Mouse (Mus musculus): ENCODE results near the gene Clstn1. TPM values are rescaled to one million over a fixed set of nuclear protein-coding genes. Genes with fewer than 3 reads are reported as not detected.

Gene Clstn1
- polyA plus RNA-seq, 1 experiment: 17.2 TPM

DNA sequence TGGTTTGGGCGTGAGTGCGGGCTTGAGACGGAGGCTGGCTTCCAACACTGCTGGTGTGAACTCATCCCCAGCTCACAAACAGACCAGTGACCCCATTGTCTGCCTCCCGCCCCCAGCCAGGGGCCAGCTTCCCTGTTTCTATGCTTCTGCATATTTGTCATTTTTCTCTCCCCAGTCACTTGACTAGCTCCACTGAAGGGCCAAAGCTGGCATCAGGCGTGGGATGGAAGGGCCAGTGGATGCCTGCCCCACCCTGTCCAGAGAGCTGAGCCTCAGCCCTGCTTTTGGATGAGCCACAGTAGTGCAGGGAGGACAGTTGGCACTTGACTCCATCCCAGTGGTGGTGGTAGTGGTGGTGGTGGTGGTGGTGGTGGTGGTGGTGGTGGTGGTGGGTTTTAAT lies 28.4 kb upstream of the Clstn1 start:
- no peaks in the 10 kb centered on the region for H3K36me3 ChIP-seq (ENCODE audit: control insufficient read depth, insufficient read depth, low read length)
- TF ChIP-seq POLR2A (IDR thresholded peaks at IDR 0.05; ENCODE audit: low read depth, low read length) (no peak), CTCF (IDR thresholded peaks at IDR 0.05; ENCODE audit: extremely low read depth, insufficient read depth, insufficient read length, insufficient replicate concordance) (no peak)
- 86% methylated on average over 5 of the region's 5 CpGs for WGBS
- H3K4me3 ChIP-seq (ENCODE audit: extremely low read depth, insufficient read depth, insufficient read length): no peak overlapping the region
- no peaks in the 10 kb centered on the region; the same call in 1 of the 2 replicates for H3K4me1 ChIP-seq (ENCODE audit: control insufficient read depth, insufficient read depth, insufficient read length)
- H3K27me3 ChIP-seq (ENCODE audit: control insufficient read depth, insufficient read depth, low read length): no peaks in the 10 kb centered on the region
- no peak for DNase-seq (ENCODE audit: low read depth in 1 of 2, low spot score in 2 of 2)
- no peak overlapping the region for H3K27ac ChIP-seq (ENCODE audit: insufficient read depth, low read length)

- H3K27me3 ChIP-seq (ENCODE audit: control insufficient read depth, insufficient read depth, low read length): no peaks in the 10 kb centered on the region
- H3K27ac ChIP-seq (ENCODE audit: insufficient read depth, low read length): no peak overlapping the region
- no peak for DNase-seq (ENCODE audit: low read depth in 1 of 2, low spot score in 2 of 2)
- H3K36me3 ChIP-seq (ENCODE audit: control insufficient read depth, insufficient read depth, low read length): no peaks in the 10 kb centered on the region
- H3K4me1 ChIP-seq (ENCODE audit: control insufficient read depth, insufficient read depth, insufficient read length): no peaks in the 10 kb centered on the region; the same call in 1 of the 2 replicates
- no peak overlapping the region for H3K4me3 ChIP-seq (ENCODE audit: extremely low read depth, insufficient read depth, insufficient read length)
- TF ChIP-seq CTCF (IDR thresholded peaks at IDR 0.05; ENCODE audit: extremely low read depth, insufficient read depth, insufficient read length, insufficient replicate concordance) (no peak), POLR2A (IDR thresholded peaks at IDR 0.05; ENCODE audit: low read depth, low read length) (no peak)
- 71% methylated on average over 3 of the region's 3 CpGs for WGBS
These were observed 27.9 kb upstream of the Clstn1 start for GRCm38 (mm10) chr4:149558389-149558788.

- H3K36me3 ChIP-seq (ENCODE audit: control insufficient read depth, insufficient read depth, low read length): no peaks in the 10 kb centered on the region
- no peak overlapping the region for H3K27ac ChIP-seq (ENCODE audit: insufficient read depth, low read length)
- WGBS: 87% methylated on average over 4 of the region's 4 CpGs
- H3K4me1 ChIP-seq (ENCODE audit: control insufficient read depth, insufficient read depth, insufficient read length): no peaks in the 10 kb centered on the region; the same call in 1 of the 2 replicates
- H3K4me3 ChIP-seq (ENCODE audit: extremely low read depth, insufficient read depth, insufficient read length): no peak overlapping the region
- H3K27me3 ChIP-seq (ENCODE audit: control insufficient read depth, insufficient read depth, low read length): no peaks in the 10 kb centered on the region; the same call in 1 of the 2 replicates
- no peak for DNase-seq (ENCODE audit: low read depth in 1 of 2, low spot score in 2 of 2)
- no peak for TF ChIP-seq CTCF (IDR thresholded peaks at IDR 0.05; ENCODE audit: extremely low read depth, insufficient read depth, insufficient read length, insufficient replicate concordance)
These were observed 24.9 kb upstream of the Clstn1 start for GRCm38 (mm10) chr4:149561392-149561791.

DNA sequence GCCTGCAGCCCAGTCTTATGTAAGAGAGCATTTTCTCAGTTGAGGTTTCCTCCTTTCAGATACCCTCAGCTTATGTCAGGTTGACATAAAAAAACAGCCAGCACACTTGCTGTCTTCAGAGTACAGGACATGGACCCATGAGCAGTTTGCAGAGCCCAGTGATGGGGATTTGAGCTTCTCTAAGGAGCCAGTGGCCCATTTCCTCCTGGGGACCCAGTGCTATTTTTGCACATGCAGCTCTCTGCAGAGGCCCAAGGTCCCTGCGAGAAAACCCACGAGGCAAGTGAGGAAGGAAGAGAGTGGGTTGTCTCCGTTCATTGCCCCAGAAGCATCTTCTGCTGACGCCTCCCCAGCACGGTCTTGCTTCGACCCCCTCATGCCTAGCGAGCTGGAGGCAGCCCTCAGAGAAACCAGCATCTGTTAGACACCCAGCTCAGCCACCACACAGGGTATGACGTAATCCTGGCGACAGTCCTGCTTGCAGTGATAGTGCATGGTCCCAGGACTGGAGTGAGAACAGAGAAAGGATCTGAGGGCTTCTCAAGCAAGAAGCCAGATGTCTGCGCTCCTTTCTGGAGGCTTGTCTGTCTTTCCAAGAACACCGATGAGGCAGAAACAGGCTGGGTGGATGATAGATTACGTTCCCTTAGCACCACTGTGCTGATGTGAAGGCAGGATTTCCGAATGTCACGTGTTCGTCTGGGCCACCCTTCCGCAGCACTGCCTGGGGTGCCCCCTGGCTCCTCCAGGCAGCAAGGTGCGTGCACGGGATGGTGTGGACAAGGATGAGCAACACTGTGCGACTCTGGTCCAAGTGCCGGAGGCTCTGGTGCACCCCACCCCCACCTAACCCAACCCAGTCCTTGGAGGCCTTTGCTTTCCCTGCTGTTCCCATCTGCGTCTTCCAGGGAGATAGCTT lies 24.0 kb upstream of the Clstn1 start:
- Histone ChIP-seq H3K27ac (ENCODE audit: insufficient read depth, low read length) (no peak overlapping the region), H3K4me1 (ENCODE audit: control insufficient read depth, insufficient read depth, insufficient read length) (no peaks in the 10 kb centered on the region; the same call in 1 of the 2 replicates), H3K4me3 (ENCODE audit: extremely low read depth, insufficient read depth, insufficient read length) (peak overlapping the region; percentile 23; the same call in 1 of the 2 replicates), H3K36me3 (ENCODE audit: control insufficient read depth, insufficient read depth, low read length) (no peaks in the 10 kb centered on the region), H3K27me3 (ENCODE audit: control insufficient read depth, insufficient read depth, low read length) (no peaks in the 10 kb centered on the region; the same call in 1 of the 2 replicates)
- TF ChIP-seq CTCF (IDR thresholded peaks at IDR 0.05; ENCODE audit: extremely low read depth, insufficient read depth, insufficient read length, insufficient replicate concordance) (no peak), POLR2A (IDR thresholded peaks at IDR 0.05; ENCODE audit: low read depth, low read length) (no peak)
- DNase-seq (ENCODE audit: low read depth in 1 of 2, low spot score in 2 of 2): no peak
- WGBS: 26% methylated on average over 21 of the region's 21 CpGs

GRCm38 (mm10) chr4:149562905-149563347 lies 23.3 kb upstream of the Clstn1 start:
- H3K4me1 ChIP-seq (ENCODE audit: control insufficient read depth, insufficient read depth, insufficient read length): no peaks in the 10 kb centered on the region; the same call in 1 of the 2 replicates
- no peak overlapping the region for H3K27ac ChIP-seq (ENCODE audit: insufficient read depth, low read length)
- H3K36me3 ChIP-seq (ENCODE audit: control insufficient read depth, insufficient read depth, low read length): no peaks in the 10 kb centered on the region
- TF ChIP-seq POLR2A (IDR thresholded peaks at IDR 0.05; ENCODE audit: low read depth, low read length) (no peak), CTCF (IDR thresholded peaks at IDR 0.05; ENCODE audit: extremely low read depth, insufficient read depth, insufficient read length, insufficient replicate concordance) (no peak)
- WGBS: 45% methylated on average over 7 of the region's 7 CpGs
- H3K4me3 ChIP-seq (ENCODE audit: extremely low read depth, insufficient read depth, insufficient read length): no peak overlapping the region; the same call in 1 of the 2 replicates
- DNase-seq (ENCODE audit: low read depth in 1 of 2, low spot score in 2 of 2): no peak
- H3K27me3 ChIP-seq (ENCODE audit: control insufficient read depth, insufficient read depth, low read length): no peaks in the 10 kb centered on the region; the same call in 1 of the 2 replicates

DNA sequence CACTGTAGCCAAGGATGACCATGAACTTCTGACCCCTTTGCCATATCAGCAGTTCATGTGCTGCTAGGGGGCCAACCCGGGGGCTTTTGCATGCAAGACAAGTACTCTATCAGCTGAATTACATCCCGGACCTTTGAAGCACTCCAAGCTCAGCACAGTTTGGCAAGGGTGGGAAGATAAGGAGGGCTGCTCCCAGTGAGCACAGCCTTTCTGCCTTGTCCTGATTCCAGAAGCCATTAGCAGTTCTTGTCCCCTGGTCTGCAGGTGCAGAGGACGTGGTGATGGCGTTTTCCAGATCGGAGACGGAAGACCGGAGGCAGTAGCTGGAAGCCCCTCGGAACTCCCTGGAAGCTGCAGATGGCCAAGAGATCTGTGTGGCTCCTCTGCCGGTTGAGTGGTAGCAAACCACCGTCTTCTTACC lies 22.3 kb upstream of the Clstn1 start:
- TF ChIP-seq CTCF (IDR thresholded peaks at IDR 0.05; ENCODE audit: extremely low read depth, insufficient read depth, insufficient read length, insufficient replicate concordance): no peak
- TF ChIP-seq POLR2A (IDR thresholded peaks at IDR 0.05; ENCODE audit: low read depth, low read length): no peak
- no peaks in the 10 kb centered on the region; the same call in 1 of the 2 replicates for H3K4me1 ChIP-seq (ENCODE audit: control insufficient read depth, insufficient read depth, insufficient read length)
- H3K27me3 ChIP-seq (ENCODE audit: control insufficient read depth, insufficient read depth, low read length): no peaks in the 10 kb centered on the region; the same call in 1 of the 2 replicates
- no peak overlapping the region for H3K4me3 ChIP-seq (ENCODE audit: extremely low read depth, insufficient read depth, insufficient read length)
- no peak for DNase-seq (ENCODE audit: low read depth in 1 of 2, low spot score in 2 of 2)
- H3K36me3 ChIP-seq (ENCODE audit: control insufficient read depth, insufficient read depth, low read length): no peaks in the 10 kb centered on the region
- WGBS: 93% methylated on average over 10 of the region's 10 CpGs
- H3K27ac ChIP-seq (ENCODE audit: insufficient read depth, low read length): no peak overlapping the region
